Mouse (Mus musculus) erythroblast, embryonic 14.5 days (primary cell): Measurements from ENCODE around the gene Neurod6. TPM values are rescaled to one million over a fixed set of nuclear protein-coding genes. Genes with fewer than 3 reads are reported as not detected.

Experiments
- H3K27me3 ChIP-seq: 2 replicates; pipeline ENCODE4 v1.6.1; 2012; ENCODE audit warnings: inconsistent platforms; ENCODE audit not compliant: control insufficient read depth
- H3K36me3 ChIP-seq: 2 replicates; pipeline ENCODE4 v1.6.1; 2012; ENCODE audit warnings: mild to moderate bottlenecking, inconsistent platforms; ENCODE audit not compliant: control insufficient read depth
- H3K4me1 ChIP-seq: 2 replicates; pipeline ENCODE4 v1.6.1; 2012; ENCODE audit warnings: inconsistent platforms; ENCODE audit not compliant: control insufficient read depth
- H3K4me3 ChIP-seq: replicated peaks from 2 replicates; pipeline ENCODE3; 2012; ENCODE audit warnings: moderate library complexity, mild to moderate bottlenecking, inconsistent platforms
- H3K9me3 ChIP-seq: 2 replicates; pipeline ENCODE4 v1.6.1; 2012; ENCODE audit warnings: low read length, inconsistent platforms, mixed read lengths; ENCODE audit not compliant: control insufficient read depth
- GATA1 ChIP-seq: IDR thresholded peaks from 2 replicates; pipeline ENCODE4 v1.6.1; 2012; ENCODE audit warnings: low read length, inconsistent platforms, mixed read lengths
- TAL1 ChIP-seq: IDR thresholded peaks from 3 replicates; pipeline ENCODE4 v1.6.1; 2012; ENCODE audit warnings: low read length, inconsistent platforms, mixed read lengths
- polyA plus RNA-seq: library from polyadenylated mRNA; stranded (reverse); fragments of >175 nt; gene quantifications from 2 replicates; pipeline ENCODE4 v1.2.3, GENCODE M21; 2012

Neurod6 gene
- polyA plus RNA-seq, 1 experiment, result not detected

DNA sequence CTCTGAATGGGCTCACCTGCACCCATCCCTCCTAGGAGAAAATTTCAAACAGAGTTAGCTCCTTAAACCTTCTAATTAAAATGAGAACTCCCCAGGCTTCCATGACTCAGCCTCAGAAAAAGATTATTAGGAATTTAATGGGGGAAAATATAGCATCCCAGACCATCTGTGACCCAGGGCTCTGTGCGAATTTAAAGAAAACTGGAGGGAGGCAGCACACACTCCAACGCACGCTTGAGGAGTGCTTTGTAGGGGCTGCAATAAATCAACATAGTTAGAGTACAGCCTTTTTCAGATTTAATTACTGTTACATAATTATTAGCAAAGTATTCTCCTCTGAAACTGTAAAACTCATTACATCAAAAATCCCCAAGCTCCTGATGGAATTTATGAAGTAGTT lies 32.2 kb downstream of the Neurod6 start:
- H3K27me3 ChIP-seq, result no peaks in the 10 kb centered on the region
- no peaks in the 10 kb centered on the region for H3K9me3 ChIP-seq
- no peak overlapping the region for H3K4me3 ChIP-seq
- H3K4me1 ChIP-seq, result no peaks in the 10 kb centered on the region
- no peak for TF ChIP-seq TAL1
- no peaks in the 10 kb centered on the region for H3K36me3 ChIP-seq

DNA sequence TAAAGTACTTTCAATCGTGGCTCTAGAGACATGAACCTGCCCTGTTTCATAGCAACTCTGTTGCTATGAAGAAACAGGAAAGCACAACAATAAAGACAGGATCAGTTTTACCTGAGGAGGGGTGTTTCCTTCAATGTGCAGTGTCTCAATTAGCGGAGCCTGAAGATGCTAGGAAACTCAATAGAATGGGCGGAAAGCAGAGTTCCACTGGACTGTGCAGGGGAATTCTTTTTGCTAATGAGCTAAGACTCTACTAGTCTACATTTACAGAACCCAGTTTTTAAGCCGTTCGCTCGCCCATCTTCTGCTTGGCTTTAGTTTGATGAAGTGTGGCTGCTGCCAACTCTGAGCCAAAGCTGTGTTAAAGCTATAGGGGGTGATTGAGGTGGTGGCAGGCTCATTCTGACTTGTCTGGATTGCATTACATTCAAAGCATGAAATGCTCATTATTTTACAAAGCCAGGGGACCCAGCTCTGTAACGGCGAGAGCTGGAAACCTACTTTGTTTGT lies 33.2 kb downstream of the Neurod6 start:
- H3K27me3 ChIP-seq, result no peaks in the 10 kb centered on the region
- no peaks in the 10 kb centered on the region for H3K4me1 ChIP-seq
- H3K9me3 ChIP-seq, result no peaks in the 10 kb centered on the region
- TF ChIP-seq GATA1, result no peak
- no peaks in the 10 kb centered on the region for H3K36me3 ChIP-seq
- H3K4me3 ChIP-seq, result no peak overlapping the region

DNA sequence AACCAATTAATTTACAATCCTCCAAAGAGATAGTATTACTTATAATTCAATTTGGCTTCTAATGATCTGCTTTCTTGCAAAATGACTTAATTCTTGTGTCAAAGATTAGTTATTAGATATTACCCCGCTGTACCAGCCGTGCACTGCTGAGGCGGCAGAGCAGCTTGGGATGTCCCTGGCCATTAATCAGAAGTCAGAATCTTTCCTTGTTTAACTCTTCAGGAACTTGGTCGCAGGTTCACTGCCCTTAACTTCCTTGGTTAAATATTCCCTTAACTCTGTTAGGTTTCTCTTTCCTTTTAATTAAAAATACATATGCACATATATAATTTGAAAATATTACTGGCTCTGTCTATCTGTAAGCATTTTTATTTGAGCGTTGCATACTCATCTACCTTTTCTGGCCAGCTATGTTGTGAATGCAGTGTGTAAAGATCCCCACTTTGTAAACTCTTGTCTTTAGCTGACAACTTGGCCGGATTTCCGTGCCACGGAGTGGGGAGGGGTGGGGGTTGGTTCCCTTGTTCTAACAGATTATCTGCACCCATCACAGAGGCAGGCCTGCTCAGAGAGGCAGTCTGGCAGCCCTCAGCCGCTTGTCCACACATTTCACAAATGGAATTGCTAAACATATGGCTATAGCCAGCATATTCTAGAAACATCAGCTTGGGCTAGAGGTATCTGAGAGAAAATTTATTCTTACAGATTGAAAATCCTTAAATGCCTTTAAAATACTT lies 34.1 kb downstream of the Neurod6 start:
- no peaks in the 10 kb centered on the region for H3K27me3 ChIP-seq
- no peak for TF ChIP-seq GATA1
- no peak for TF ChIP-seq TAL1
- H3K36me3 ChIP-seq, result no peaks in the 10 kb centered on the region
- H3K4me1 ChIP-seq, result no peaks in the 10 kb centered on the region
- H3K9me3 ChIP-seq, result no peaks in the 10 kb centered on the region
- no peak overlapping the region for H3K4me3 ChIP-seq

DNA sequence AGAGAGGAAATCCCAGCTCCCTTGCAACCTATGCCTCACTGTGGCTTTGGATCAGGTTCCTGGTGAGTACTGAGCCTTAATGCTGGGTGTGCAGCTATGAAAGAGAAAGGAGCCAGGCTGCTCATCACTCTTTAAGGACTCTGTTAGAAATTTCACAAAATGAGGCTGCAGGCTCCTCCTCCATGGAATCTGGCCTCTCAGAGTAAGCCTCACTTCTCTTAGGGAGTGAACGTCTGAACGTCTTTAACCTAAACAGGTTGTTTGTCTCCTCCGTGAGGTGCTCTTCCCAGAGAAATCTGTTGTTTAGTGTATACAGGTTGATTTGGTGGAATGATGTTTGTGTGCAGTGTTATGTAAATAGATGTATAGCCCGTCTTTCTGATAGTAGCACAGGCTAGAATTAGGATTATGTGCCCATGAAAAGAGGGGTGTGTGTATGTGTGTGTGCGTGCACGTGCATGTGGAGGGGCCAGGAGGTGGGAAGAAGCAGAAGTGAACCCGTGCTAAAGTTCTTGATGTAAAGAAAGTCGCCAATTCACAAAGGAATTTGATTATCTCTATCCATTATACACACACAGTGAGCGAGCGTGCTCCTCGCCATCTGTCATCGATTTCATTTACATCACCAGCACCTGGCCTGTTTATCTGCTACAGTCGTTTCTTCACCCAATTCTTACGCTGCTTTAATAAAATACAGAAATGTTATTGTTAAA lies 34.8 kb downstream of the Neurod6 start:
- Histone ChIP-seq H3K27me3 (no peaks in the 10 kb centered on the region), H3K36me3 (no peaks in the 10 kb centered on the region), H3K4me1 (no peaks in the 10 kb centered on the region), H3K4me3 (no peak overlapping the region), H3K9me3 (no peaks in the 10 kb centered on the region)
- TF ChIP-seq TAL1 (no peak), GATA1 (no peak)

DNA sequence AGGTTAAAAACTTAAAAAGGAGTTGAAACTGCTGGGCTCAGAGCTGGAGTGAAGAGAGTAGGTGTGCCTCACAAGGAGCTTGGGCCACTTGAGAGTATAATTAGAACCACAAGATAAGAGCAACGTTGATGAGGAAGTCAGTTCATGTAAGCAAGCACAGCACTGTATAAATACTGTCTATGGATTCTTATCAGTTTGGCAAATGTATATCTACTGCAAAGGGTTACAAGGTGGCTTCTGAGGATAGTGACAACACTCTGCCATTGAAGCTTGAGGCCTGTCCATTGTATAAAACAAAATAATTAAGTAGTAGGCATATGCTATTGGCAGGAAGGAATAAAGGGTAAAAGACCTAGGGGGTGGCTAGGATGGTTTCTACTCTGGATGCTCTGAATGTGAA lies 46.4 kb downstream of the Neurod6 start:
- no peak overlapping the region for H3K4me3 ChIP-seq
- no peaks in the 10 kb centered on the region for H3K27me3 ChIP-seq
- TF ChIP-seq TAL1 (no peak), GATA1 (no peak)
- H3K4me1 ChIP-seq, result no peaks in the 10 kb centered on the region
- H3K36me3 ChIP-seq, result no peaks in the 10 kb centered on the region
- no peaks in the 10 kb centered on the region for H3K9me3 ChIP-seq

Other genes starting within 250 kb of the Neurod6 start
- 0.05 TPM in 1 of 2 replicates, not detected in the other for gene Adcyap1r1, start 229.3 kb downstream of the Neurod6 start, polyA plus RNA-seq
- not detected in 2 replicates for gene Itprid1, start 155.6 kb upstream of the Neurod6 start, polyA plus RNA-seq